Mouse (Mus musculus) kidney, adult 2 months (tissue): ENCODE measurements around the gene Usp10.

Source experiments
- CTCF ChIP-seq: fragments of 200-500 bp; conservative IDR thresholded peaks from 2 replicates; pipeline ENCODE4 v1.5.1; 2011; ENCODE audit warnings: low read depth, mild to moderate bottlenecking, control low read depth, low read length, moderate library complexity, mixed read lengths; ENCODE audit not compliant: insufficient read depth, insufficient read length
- POLR2A ChIP-seq: fragments of 200-500 bp; IDR thresholded peaks from one replicate; pipeline ENCODE4 v1.6.1; 2011; ENCODE audit warnings: low read depth, low read length, control low read depth

DNA sequence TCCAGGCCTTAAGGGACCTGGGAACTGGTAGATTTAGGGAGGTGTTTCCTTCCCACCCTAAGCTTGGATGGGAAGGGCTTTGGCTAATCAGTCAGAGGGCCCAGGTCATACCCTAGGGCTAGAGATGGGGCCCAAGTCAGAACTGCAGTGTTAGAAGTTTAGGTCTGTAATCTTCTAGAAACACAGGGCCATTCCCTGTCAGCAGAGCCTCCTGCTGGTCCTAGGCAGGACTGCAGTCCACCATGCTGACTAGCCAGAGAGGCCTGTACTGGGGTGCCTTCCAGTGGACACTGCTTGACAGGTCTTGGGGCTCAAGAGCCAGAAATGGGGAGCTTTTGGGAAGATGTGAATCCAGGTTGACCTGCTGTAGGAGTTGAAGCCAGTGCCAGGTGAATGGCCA is 73.9 kb downstream of the Usp10 start:
- peak; percentile 60 for TF ChIP-seq CTCF
- no peak for TF ChIP-seq POLR2A
